Mouse (Mus musculus): ENCODE data around the gene Slc39a8.

GRCm38 (mm10) chr3:135843181-135843580 lies 18.1 kb downstream of the Slc39a8 start:
- no peak for TF ChIP-seq POLR2A (IDR thresholded peaks at IDR 0.05; ENCODE audit: low read depth, low read length)
- no peak for TF ChIP-seq CTCF (IDR thresholded peaks at IDR 0.05; ENCODE audit: extremely low read depth, insufficient read depth, insufficient read length, insufficient replicate concordance)
